Mouse (Mus musculus) thymus, adult 2 months (tissue): Measurements from ENCODE around the gene Stk24.

Experiments
- CTCF ChIP-seq: fragments of 200-500 bp; IDR thresholded peaks from 2 replicates; pipeline ENCODE4 v1.5.1; 2012; ENCODE audit warnings: mild to moderate bottlenecking, control low read depth, low read length, moderate library complexity, borderline replicate concordance; ENCODE audit not compliant: control insufficient read depth, poor library complexity, insufficient read depth; ENCODE audit errors: extremely low read depth
- POLR2A ChIP-seq: fragments of 200-500 bp; IDR thresholded peaks from 2 replicates; pipeline ENCODE4 v1.6.1; 2012; ENCODE audit warnings: mild to moderate bottlenecking, low read length, control low read depth, moderate library complexity; ENCODE audit not compliant: control insufficient read depth, poor library complexity, insufficient read depth; ENCODE audit errors: extremely low read depth

- TF ChIP-seq CTCF (no peak), POLR2A (no peak)
Observed at GRCm38 (mm10) chr14:121310325-121311080, 69.3 kb downstream of the Stk24 start.
